Mouse (Mus musculus) embryonic stem cell, embryonic (primary cell): Measurements from ENCODE around the gene Mrpl30.

Source experiments
- CTCF ChIA-PET, 4 experiments: fragments of 300-600 bp in 2 of 4; fragments of 350-600 bp in 2 of 4; sonication (Branson Sonifier 250); formaldehyde crosslinking; loops; one replicate each; lab custom pipeline; 2022; ENCODE audit warnings: inconsistent platforms in 2 of 4; lab: Charles Lee
- POLR2A ChIA-PET, 4 experiments: fragments of 300-600 bp in 2 of 4; fragments of 350-600 bp in 2 of 4; sonication (Branson Sonifier 250); formaldehyde crosslinking; loops; one replicate each; lab custom pipeline; 2022; ENCODE audit warnings: antibody characterized with exemption in 4 of 4, inconsistent platforms in 1 of 4; lab: Charles Lee

Mrpl30 gene

GRCm38 (mm10) chr1:37877736-37878460, 12.4 kb upstream of the Mrpl30 start:
- CTCF ChIA-PET: no interaction called here
- POLR2A ChIA-PET: interaction anchor here in 1 of 4 experiments (2.2 kb wide), 1 partner anchor 11 kb away, joined by 5 read pairs; no protein-coding TSS in a partner anchor

GRCm38 (mm10) chr1:37883411-37883810, 6.9 kb upstream of the Mrpl30 start:
- ChIA-PET POLR2A (interaction anchor here in 3 of 4 experiments (0.6 to 2.9 kb wide), 17 partner anchors 8 to 1326 kb away, joined by 3 to 18 read pairs (median 4); partner anchors contain the start of genes Lipt1 (in 2 of the 3) and Lyg2 (in 1 of the 3)), CTCF (interaction anchor here in 1 of 4 experiments (0.6 to 0.7 kb wide), 2 partner anchors 711 to 1561 kb away, joined by 4 to 8 read pairs; no protein-coding TSS in a partner anchor)

GRCm38 (mm10) chr1:37884451-37884850, 5.8 kb upstream of the Mrpl30 start:
- CTCF ChIA-PET: no interaction called here
- POLR2A ChIA-PET: interaction anchor here in 3 of 4 experiments (1.0 to 2.9 kb wide), 6 partner anchors 8 to 47 kb away, joined by 3 to 18 read pairs (median 8); partner anchors contain the start of gene Lipt1 (in 3 of the 3)

GRCm38 (mm10) chr1:37889206-37889605, 1.1 kb upstream of the Mrpl30 start:
- CTCF ChIA-PET: no interaction called here
- POLR2A ChIA-PET: interaction anchor here in 3 of 4 experiments (0.8 to 4.1 kb wide), 13 partner anchors 11 to 1374 kb away, joined by 3 to 29 read pairs (median 5); partner anchors contain the start of genes Lipt1 (in 2 of the 3), Coa5 (in 1 of the 3), Eif5b (in 1 of the 3) and Txndc9 (in 1 of the 3)

GRCm38 (mm10) chr1:37891400-37891799, 1.1 kb downstream of the Mrpl30 start:
- POLR2A ChIA-PET: interaction anchor here in 3 of 4 experiments (0.9 to 4.1 kb wide), 15 partner anchors 8 to 105 kb away, joined by 4 to 29 read pairs (median 10); partner anchors contain the start of genes Txndc9 (in 2 of the 3), Eif5b (in 1 of the 3), Lipt1 (in 1 of the 3) and Tsga10 (in 1 of the 3)
- CTCF ChIA-PET: interaction anchor here in 3 of 4 experiments (0.9 to 1.2 kb wide), 5 partner anchors 9 to 94 kb away, joined by 3 to 4 read pairs (median 3); no protein-coding TSS in a partner anchor

GRCm38 (mm10) chr1:37894606-37895005, 4.3 kb downstream of the Mrpl30 start:
- ChIA-PET POLR2A (interaction anchor here in 1 of 4 experiments (0.7 kb wide), 1 partner anchor 23 kb away, joined by 4 read pairs; the partner anchor contains the start of gene Lipt1), CTCF (interaction anchor here in 2 of 4 experiments (1.3 to 1.5 kb wide), 2 partner anchors 8 to 9 kb away, joined by 3 to 6 read pairs; no protein-coding TSS in a partner anchor)

GRCm38 (mm10) chr1:37899816-37900215, 9.5 kb downstream of the Mrpl30 start:
- POLR2A ChIA-PET: interaction anchor here in 3 of 4 experiments (0.6 to 4.0 kb wide), 6 partner anchors 9 to 382 kb away, joined by 4 to 29 read pairs (median 4); partner anchors contain the start of genes Mitd1 (in 2 of the 3) and Mrpl30 (in 2 of the 3)
- CTCF ChIA-PET: interaction anchor here in 2 of 4 experiments (0.9 to 1.4 kb wide), 4 partner anchors 8 to 86 kb away, joined by 3 to 5 read pairs (median 4); partner anchors contain the start of genes Mitd1 (in 1 of the 2) and Mrpl30 (in 1 of the 2)

- POLR2A ChIA-PET: interaction anchor here in 2 of 4 experiments (1.1 to 4.0 kb wide), 5 partner anchors 9 to 65 kb away, joined by 4 to 29 read pairs (median 4); partner anchors contain the start of genes Mitd1 (in 2 of the 2) and Mrpl30 (in 2 of the 2)
- CTCF ChIA-PET: interaction anchor here in 3 of 4 experiments (0.7 to 1.4 kb wide), 5 partner anchors 9 to 141 kb away, joined by 3 to 4 read pairs (median 3); no protein-coding TSS in a partner anchor
These were observed 10.0 kb downstream of the Mrpl30 start for GRCm38 (mm10) chr1:37900288-37900687.

GRCm38 (mm10) chr1:37903178-37903577, 12.9 kb downstream of the Mrpl30 start:
- CTCF ChIA-PET: interaction anchor here (0.6 to 2.5 kb wide), 31 partner anchors 9 to 884 kb away, joined by 3 to 21 read pairs (median 4); partner anchors contain the start of gene Mrpl30 (in 1 of the 4)
- POLR2A ChIA-PET: interaction anchor here in 3 of 4 experiments (0.5 to 4.0 kb wide), 5 partner anchors 12 to 164 kb away, joined by 3 to 29 read pairs (median 5); partner anchors contain the start of genes Mitd1 (in 2 of the 3) and Mrpl30 (in 2 of the 3)

- POLR2A ChIA-PET: interaction anchor here in 2 of 4 experiments (0.9 to 1.2 kb wide), 3 partner anchors 48 to 84 kb away, joined by 3 read pairs; no protein-coding TSS in a partner anchor
- CTCF ChIA-PET: interaction anchor here in 1 of 4 experiments (1.0 kb wide), 1 partner anchor 9 kb away, joined by 4 read pairs; no protein-coding TSS in a partner anchor
These were observed 22.5 kb downstream of the Mrpl30 start for GRCm38 (mm10) chr1:37912751-37913150.

GRCm38 (mm10) chr1:37916393-37916792, 26.1 kb downstream of the Mrpl30 start, which contains the start of gene Lyg2:
Gene Lyg2 (minus strand): TSS chr1:37916493.
- POLR2A ChIA-PET: interaction anchor here in 1 of 4 experiments (0.5 kb wide), 1 partner anchor 33 kb away, joined by 3 read pairs; no protein-coding TSS in a partner anchor

GRCm38 (mm10) chr1:37917666-37918065, 27.4 kb downstream of the Mrpl30 start:
- CTCF ChIA-PET: no interaction called here
- POLR2A ChIA-PET: no interaction called here

More at GRCm38 (mm10) chr1:37916393-37916792, 26.1 kb downstream of the Mrpl30 start, which contains the start of gene Lyg2:
- CTCF ChIA-PET: interaction anchor here in 1 of 4 experiments (0.6 kb wide), 1 partner anchor 188 kb away, joined by 3 read pairs; no protein-coding TSS in a partner anchor

- CTCF ChIA-PET: interaction anchor here in 1 of 4 experiments (0.6 kb wide), 1 partner anchor 1024 kb away, joined by 6 read pairs; no protein-coding TSS in a partner anchor
These were observed 27.8 kb downstream of the Mrpl30 start for GRCm38 (mm10) chr1:37918096-37918495.

GRCm38 (mm10) chr1:37922536-37922935, 32.3 kb downstream of the Mrpl30 start:
- POLR2A ChIA-PET: interaction anchor here in 3 of 4 experiments (0.6 to 2.0 kb wide), 8 partner anchors 9 to 1506 kb away, joined by 3 to 5 read pairs (median 3); partner anchors contain the start of genes Mitd1 (in 1 of the 3), Mrpl30 (in 1 of the 3) and Rev1 (in 1 of the 3)
- CTCF ChIA-PET: interaction anchor here in 3 of 4 experiments (0.5 to 2.1 kb wide), 5 partner anchors 9 to 73 kb away, joined by 3 to 8 read pairs (median 5); no protein-coding TSS in a partner anchor

More at GRCm38 (mm10) chr1:37918096-37918495, 27.8 kb downstream of the Mrpl30 start:
- POLR2A ChIA-PET: no interaction called here

GRCm38 (mm10) chr1:37925971-37926370, 35.7 kb downstream of the Mrpl30 start:
- ChIA-PET POLR2A (interaction anchor here in 2 of 4 experiments (1.4 to 2.0 kb wide), 3 partner anchors 36 to 70 kb away, joined by 3 to 7 read pairs (median 4); partner anchors contain the start of genes Mitd1 (in 1 of the 2) and Mrpl30 (in 1 of the 2)), CTCF (no interaction called here)

- CTCF ChIA-PET: interaction anchor here (0.6 to 3.8 kb wide), 29 partner anchors 8 to 857 kb away, joined by 3 to 20 read pairs (median 3); no protein-coding TSS in a partner anchor
- POLR2A ChIA-PET: interaction anchor here in 2 of 4 experiments (0.5 to 2.4 kb wide), 13 partner anchors 9 to 193 kb away, joined by 3 to 8 read pairs (median 3); partner anchors contain the start of gene Txndc9 (in 1 of the 2)
These were observed 41.5 kb downstream of the Mrpl30 start for GRCm38 (mm10) chr1:37931806-37932205.
